Mouse (Mus musculus) megakaryocyte-erythroid progenitor cell, adult 5-6 weeks (primary cell): ENCODE measurements around the gene Syce3. TPM values are rescaled to one million over a fixed set of nuclear protein-coding genes. Genes with fewer than 3 reads are reported as not detected.
"Not testable (repeated sequence)": the region's sequence is repeated elsewhere in the genome, so short reads cannot be mapped to it uniquely, and the experiment has no call there.

Source experiments
- ATAC-seq: replicated peaks from 2 replicates; pipeline ENCODE4 v1.8.0; 2016; ENCODE audit warnings: mild to moderate bottlenecking, inconsistent platforms; ENCODE audit not compliant: severe bottlenecking, poor library complexity, low FRiP score, low TSS enrichment
- total RNA-seq, 2 experiments: library from RNA; stranded (forward) in 1 of 2; stranded (reverse) in 1 of 2; fragments of 200-1000, 215-1000 nt in 1 of 2; fragments of >200 nt in 1 of 2; fragmentation: Nextera tagmentation in 1 of 2; gene quantifications; 2 replicates each; pipeline ENCODE4 v1.2.3; 2014 to 2017

Gene Syce3
- not detected in 2 replicates for total RNA-seq (2014; fragmentation: Nextera tagmentation)
- not detected in 2 replicates for total RNA-seq (2017)

DNA sequence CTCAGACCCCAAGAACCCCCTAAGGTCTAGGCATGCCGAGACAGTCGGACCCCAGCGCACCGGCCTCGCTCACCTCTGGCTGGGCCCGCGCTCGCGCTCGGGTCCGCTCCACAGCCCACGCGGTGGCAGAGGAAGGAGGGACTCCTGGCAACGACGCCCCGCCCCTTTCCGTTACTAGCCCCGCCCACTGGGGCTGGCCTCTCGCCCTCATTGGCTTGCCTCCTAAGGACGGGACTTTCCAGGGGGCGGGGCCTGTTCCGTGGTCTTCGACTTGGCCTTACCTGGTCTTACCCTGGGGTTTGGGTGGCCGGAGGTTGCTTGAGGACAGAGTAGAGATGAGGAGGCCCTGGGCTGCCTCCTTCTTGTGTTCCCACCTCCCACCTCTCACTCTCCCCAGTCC lies at the start of gene Syce3:
Syce3 (minus strand) TSS at position 386 of the 400 bp plus-strand sequence.
- ATAC-seq: no peak

DNA sequence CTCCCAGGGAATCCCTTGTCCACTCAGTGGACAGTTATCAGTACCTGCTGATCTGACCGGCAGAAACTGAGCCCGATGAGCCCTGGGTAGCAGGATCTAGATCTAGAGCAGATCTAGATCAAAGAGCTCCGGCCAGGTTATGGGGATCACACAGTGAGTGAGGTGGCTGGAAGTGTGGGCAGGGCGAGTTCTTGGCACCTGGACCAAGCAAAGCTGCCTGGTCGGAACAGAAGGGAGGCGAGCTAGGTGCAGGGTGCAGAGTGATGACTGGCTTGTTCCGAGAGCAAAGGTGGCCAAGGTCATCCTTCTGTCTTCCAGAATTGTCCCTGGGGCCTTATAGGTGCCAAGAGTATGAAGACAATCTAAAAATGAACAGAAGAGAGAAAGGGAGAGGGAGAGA lies 49.5 kb upstream of the Syce3 start:
- ATAC-seq: no peak

DNA sequence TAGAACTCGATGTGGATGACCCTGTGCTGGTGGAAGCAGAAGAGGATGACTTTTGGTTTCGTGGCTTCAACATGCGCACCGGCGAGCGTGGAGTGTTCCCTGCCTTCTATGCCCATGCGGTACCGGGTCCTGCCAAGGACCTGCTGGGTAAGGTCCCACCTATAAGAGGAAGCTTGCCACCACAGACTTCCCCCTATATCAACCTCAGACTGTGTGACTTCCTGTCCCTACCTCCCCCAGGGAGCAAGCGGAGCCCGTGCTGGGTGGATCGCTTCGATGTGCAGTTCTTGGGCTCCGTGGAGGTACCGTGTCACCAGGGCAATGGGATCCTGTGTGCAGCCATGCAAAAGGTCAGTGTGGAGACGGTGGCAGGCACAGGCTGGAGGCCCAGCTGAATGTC lies 48.6 kb upstream of the Syce3 start:
- no peak for ATAC-seq

DNA sequence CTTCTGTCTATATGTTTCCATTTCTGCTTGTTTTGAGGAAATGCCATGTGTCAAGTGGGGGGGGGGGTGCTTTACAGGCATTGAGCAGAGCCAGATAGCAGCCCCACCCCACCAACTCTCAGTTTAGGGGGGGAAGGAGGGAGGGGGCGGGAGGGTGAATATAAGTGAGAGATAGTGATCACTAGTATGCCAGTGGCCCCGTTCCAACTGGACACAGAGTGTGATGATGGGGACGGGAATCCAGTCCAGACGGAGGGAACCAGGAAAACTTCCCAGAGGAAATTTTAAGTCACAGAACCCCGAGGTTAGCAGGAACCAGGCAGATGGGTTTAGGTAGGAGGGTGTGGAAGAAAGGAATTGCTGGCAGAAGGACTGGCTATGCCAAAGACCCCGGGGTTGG lies 45.3 kb upstream of the Syce3 start:
- no peak for ATAC-seq

DNA sequence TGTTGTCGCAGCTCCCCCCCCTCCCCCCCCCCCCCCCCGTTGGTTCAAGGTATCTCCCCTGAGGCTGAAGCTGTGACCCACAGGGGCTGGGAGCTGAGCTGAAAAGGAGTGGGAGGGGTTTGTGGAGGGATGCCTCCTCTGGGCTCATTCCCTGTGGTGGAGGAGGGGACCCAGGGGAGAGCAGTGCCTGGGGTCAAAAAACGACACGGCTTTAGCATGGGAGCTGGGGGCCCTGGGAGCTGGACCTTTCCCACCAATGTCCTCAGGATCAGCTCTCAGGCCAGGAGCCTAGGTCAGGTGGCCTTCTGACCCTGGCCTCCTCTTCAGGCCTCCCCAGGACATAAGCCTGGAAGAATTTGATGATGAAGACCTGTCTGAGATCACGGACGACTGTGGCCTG lies 44.6 kb upstream of the Syce3 start:
- ATAC-seq: no peak

DNA sequence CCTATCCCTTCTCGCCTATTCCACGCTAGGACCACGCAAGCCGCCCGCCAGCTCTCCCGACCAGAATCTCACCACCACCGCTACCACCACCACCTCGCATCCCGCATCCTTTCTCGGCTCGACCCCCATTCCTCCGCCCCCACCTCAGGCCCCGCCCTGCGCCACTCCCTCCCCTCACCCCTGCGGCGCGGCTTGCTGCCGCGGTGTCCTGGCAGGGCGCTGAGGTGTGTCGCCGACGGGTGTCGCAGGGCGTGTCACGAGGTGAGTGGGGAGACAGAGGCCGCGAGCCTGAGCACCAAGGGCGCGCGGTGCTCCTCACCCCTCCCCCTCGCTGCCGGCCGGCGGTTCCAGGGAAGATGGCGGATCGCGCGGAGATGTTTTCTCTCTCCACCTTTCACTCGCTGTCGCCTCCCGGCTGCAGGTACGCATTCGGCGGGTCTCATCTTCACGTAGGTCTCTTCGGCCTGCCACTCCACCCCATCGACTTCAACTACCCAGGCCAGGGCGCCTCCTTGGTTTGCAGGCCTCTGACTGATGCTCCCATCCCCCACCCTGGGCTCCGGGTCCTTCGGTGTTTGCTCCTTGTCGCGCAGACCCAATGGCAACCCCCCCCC lies 43.7 kb upstream of the Syce3 start, which contains the start of gene Mapk8ip2:
Mapk8ip2 (plus strand) TSS at position 49 of the 614 bp plus-strand sequence.
- ATAC-seq: no peak

DNA sequence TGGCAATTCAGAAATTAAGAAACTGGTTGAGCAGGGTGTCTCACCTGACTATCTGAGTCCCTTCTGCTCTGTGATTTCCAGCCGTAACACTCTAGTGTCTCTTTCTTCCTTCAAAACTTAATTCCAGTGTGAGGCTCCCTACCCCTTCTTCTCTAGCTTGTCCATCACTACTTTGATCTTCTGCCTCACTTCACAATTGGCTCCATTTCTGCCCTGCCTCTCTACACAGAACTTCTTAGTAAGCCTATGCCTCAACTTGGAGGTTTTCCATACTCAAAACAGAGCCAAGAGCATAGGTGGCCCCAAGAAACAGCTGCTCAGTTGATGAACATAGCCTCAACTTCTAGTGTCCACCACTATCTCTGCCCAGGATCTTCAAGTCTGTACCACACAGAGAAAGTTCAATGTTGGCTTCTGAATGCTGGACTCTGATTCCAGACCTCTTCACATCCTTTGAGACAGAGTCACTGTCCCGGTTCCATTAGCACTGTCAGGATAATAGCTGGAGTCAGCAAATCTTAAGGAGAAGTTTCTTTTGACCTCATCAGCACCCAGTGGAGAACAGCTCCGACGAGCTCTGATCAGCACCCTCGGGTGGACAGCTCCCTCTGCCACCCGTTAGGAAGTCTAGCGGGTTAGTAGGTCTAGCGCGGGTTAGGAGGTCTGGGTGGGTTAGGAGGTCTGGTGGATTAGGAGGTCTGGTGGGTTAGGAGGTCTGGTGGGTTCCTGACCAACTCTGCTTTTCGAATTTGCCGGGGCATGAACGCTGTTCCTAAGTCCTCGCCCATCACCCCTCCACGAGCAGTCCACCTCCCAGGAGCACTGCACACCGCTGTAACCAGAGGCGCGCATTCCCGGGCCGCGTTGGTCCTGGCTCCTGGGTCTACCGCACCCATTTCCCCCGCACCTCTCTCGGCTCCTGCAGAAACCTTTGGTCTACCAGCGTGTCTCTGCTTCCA lies 42.9 kb upstream of the Syce3 start:
- peak; percentile 94 for ATAC-seq

DNA sequence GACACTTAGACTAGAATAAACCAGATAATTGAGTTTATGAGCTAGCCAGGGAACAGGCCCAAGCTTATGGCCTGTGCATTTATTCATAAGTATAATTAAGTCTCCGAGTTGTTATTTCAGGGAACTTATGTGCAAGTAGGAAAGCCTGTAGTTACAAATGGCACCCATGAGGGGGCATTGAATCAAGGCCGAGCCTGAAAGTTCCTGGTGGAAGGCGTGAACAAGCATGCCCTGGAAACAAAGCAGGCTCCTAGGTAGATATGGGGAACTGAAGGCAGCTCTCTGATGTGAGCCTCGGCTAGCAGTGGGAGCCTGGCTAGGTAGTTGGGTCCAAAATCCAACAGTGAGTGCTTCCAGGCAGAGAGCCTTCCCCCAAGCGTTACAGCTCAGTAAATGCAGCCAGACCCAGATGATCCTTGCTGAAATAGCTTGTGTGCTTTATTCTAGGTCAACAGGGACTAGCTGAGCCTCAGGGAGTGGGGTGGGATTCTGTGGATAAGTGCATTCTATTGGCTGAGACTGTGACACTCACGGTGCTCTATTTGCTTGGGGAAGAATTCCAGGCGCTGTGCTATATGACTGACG lies 32.3 kb upstream of the Syce3 start:
- peak; percentile 37; the same call in 1 of the 2 replicates for ATAC-seq

DNA sequence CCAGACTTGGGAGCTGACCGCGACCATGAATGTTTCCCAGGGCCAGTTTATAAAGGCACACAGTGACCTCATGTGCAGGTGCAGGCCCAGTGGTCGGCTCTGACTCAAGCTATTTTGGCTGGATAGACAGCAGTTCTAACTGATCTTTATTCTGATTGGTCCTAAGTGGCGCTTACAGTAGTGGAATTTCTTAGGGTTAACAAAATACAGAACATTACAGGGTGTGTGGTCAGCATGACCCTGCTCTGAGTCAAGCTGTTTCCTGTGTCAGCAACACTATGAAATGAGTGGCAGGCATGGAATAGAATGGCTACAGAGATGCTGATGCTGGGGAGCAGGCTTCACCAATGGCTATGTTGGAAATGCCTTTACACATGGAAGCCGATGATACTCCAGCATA lies 25.6 kb upstream of the Syce3 start:
- ATAC-seq: no peak

DNA sequence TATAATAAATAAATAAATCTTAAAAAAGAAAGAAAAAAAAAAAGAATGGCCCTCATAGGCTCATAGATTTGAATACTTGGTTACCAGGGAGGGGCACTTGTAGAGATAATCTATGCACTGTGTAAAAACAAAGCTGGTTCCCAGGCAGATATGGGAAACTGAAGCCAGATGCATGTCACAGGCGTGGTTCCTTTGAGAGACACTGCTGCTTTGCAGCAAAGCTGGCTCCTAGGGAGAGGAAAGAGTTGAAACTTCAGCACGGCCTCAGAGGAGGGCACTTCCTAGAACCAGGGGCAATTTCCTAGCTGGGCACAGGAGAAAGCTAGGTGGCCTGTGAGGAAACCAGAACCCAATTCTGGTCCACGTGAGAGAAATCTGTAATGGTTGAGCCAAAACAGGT lies 23.8 kb upstream of the Syce3 start:
- no peak for ATAC-seq

DNA sequence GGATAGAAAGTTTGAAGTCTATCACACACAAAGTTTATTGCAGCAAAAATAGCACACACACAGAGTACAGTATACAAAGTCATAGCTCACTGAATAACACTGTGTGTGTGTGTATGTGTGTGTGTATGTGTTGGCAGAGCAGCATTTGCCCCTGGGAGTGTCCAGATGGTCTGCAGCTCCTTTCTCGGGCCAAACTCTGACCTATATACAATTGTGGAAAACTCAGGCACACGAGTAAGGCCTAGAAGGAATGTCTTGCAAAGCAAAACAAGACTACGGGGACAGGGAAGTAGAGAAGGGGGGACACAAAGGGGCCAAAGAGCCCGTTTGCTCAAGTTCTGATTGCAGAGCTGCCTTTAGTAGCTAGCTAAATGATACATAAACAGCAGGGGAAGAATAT lies 22.6 kb upstream of the Syce3 start:
- ATAC-seq: no peak

DNA sequence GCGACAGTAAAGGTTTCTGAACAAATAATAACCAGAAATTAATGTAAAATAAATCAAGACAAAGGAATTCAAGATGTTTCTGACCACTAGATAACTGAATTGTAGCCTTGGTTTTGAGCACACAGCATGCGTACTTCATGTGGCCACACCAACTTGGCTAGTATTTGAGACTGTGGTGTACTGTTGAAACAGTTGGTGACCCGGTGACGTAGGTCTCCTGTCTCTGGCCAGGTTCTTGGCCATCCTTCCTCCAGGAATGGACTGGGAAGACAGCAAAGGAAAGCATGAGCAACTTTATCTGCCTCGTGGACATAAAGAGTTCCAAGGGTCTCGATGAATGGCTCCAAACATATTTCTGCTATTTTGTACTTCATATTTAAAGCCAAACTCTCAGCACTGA lies 21.5 kb upstream of the Syce3 start:
- no peak for ATAC-seq

DNA sequence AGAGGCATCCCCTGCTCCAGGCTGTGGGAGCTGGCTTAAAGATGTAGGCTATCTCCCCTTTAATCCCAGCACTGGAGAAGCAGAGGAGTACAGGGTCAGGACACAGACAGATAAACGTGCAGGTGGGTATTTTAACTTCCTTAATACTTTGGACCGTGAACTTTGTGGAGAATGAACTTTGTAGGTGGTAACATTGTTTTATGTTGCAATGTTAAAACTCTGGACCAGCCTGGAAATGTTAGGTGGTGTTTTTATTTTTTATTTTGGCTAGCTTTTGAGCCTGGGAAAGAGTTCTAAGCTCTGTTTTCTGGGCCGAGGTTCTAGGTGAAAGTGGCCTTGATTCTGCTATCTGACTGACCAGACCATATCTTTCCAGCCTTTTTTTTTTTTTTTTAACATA lies 21.0 kb upstream of the Syce3 start:
- no peak for ATAC-seq

DNA sequence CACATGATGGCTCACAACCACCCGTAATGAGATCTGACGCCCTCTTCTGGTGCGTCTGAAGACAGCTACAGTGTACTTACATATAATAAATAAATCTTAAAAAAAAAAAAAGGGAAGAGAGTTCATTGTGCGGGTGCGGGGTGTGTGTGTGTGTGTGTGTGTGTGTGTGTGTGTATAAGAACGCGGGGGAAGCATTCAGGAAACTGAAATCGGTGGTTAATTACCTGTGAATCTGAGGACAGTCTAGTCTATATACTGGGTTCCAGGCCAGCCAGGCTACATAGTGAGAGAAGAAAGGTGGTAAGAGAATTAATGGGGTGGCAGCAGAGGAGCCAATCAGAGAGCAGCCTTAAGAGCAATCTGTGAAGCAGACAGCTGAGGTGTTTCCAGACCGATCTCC lies 20.5 kb upstream of the Syce3 start:
- ATAC-seq: not testable (repeated sequence)

DNA sequence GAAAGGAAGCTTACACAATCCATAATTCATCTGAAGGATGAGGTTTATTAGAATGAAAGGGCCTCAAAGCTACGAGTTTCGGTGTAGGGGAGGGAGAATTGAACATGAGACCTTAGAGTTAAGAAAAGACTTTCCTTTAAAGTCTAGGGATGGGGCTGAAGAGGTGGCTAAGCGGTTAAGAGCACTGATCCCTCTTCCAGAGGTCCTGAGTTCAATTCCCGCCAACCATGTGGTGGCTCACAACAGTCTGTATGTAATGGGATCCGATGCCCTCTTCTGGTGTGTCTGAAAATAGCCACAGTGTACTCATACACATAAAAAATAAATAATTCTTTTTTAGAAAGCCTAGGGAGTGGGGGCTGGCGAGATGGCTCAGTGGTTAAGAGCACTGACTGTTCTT lies 20.0 kb upstream of the Syce3 start:
- ATAC-seq: no peak

DNA sequence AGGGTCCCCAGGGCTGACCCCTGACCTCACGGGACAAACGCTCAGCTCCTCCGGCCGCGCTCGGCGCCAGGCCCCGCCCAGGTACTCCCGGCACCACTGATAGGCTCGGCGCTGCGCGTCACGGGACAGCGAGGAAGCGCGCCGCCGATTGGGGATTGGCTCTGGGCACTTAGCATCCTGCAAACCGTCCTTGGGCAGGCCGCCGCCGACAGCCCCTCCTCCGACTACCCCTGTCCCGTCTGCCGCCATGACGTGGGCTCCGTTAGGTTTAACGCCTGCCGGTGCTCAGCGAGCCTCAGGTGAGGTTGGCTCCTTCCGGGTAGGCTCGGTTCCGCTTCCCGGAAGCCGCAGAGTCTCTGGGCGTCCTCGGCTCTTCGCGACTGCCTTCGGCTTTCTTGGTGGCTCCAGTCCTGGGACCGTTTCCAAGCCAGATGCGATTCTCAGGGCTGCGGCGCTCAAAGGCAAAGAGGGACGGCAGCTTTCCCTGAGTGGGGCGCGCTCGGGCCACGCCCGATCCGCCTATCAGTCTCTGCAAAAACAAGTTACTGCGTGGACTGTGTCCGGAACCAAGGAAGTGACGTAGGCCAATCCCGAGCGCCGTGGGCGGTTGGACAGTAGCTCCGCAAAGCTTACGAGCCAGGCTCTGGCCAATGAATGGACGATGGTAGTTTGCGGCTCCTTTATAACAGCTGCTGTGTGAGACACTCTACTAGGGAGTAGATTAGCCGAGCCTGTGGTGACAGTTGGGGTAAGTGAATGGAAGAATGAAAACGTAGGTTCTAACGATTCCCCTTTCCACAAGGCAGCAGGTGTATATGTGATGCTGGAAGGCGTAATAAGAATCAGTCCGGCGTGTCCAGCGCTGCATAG lies 19.3 kb upstream of the Syce3 start, which contains the start of the genes C730034F03Rik, Gm44502 and Chkb:
C730034F03Rik (plus strand) TSS at position 238 of the 870 bp plus-strand sequence.
Gm44502 (minus strand) TSS at position 345 of the 870 bp plus-strand sequence.
Chkb (minus strand) TSS at position 557 of the 870 bp plus-strand sequence.
- peak; percentile 88 for ATAC-seq

DNA sequence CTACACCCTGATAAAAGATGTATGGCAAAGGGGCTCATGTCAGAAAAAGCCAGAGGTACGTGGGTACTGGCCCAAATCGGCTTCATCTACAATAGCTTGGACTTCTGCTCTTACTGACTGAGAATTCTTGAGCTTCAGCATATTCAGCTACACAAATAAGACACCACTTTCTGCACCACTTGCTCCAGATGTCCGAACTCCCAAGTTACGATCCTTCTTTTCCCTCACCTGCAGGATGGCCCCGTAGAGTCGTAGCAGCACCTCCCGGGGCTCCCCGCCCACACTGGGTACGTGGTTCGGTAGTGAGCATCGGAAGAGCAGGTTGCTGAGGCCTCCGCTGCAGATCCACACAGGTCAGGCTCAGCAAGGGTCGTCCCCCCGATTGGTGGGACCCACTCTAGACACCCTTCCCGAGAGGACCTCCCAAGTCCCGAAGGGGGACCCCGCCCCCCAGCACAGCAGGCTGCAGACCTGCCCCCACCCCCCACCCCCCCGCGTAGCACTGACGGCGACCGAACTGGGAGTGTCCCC lies 18.6 kb upstream of the Syce3 start:
- ATAC-seq: no peak

DNA sequence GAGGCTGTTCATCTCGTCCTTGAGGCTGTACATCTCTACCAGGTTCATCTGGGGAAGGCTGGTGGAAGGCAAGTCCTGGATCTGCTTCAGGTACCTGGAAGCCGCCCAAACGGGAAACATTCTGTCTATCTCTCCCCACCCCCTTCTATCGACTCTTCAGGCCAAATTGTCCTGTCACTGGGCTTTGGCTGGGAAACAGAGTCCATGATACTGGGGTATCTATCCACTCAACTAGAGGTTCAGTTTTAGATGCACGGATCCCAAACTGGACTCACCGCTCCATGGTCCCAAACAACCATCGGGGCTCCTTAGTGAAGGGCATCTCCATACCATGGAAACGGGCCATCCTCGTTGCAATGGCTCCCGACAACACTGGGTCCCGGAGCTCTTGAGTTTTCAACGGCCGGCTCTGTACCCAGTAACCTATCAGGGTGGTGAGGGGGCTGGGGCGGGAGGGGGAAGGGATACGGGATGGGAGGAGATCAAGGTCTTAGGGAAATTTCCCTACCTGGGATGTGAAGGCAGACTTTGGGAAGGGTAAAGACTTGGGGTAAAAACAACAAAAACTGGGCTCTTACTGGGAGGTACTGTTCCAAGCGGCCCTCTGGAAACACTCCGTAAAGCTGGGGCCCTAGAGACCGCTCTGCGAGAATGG lies 18.0 kb upstream of the Syce3 start:
- no peak for ATAC-seq
